Mouse (Mus musculus): ENCODE measurements around the gene Cx3cl1. TPM values are rescaled to one million over a fixed set of nuclear protein-coding genes. Genes with fewer than 3 reads are reported as not detected.

The Cx3cl1 gene
- total and polyA plus RNA-seq, 2 experiments from 2014 or later: 105 to 111 TPM

DNA sequence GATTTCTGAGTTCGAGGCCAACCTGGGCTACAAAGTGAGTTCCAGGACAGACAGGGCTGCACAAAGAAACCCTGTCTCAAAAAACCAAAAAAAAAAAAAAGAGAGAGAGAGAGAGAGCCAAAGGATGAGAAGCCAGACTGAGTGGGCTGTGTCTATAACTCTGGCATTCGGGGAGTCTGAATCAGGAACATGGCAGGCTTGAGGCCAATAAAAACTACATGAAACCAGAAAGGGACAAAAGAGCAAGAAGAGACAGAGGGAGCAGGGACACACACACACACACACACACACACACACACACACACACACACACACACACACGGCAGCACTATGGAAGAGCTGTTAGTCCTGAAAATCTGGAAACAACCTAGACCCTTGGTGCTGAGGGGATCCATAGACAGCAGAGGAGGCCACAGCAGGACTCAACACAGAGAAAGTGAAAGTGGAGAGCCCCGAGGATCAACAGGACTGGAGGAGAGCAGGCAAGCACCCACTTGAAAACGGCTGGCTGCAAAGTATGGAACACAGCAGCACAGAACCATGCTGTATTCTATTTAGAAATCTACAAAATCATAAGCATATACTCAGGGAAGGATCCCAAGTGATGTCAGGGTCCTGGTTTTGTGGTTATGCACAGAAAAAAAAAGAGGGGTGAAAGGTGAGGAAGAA lies 36.2 kb upstream of the Cx3cl1 start:
- TF ChIP-seq CTCF (IDR thresholded peaks at IDR 0.05): no peak
- Histone ChIP-seq H3K36me3 (ENCODE audit: insufficient read depth, low read length) (no peaks in the 10 kb centered on the region), H3K4me3 (ENCODE audit: low read depth, low read length) (no peak overlapping the region), H3K9ac (replicated peaks; ENCODE audit: low read length, poor library complexity, severe bottlenecking) (no peak overlapping the region), H3K27ac (ENCODE audit: low read depth, low read length) (no peak overlapping the region), H3K9me3 (ENCODE audit: low read length) (no peaks in the 10 kb centered on the region), H3K4me1 (ENCODE audit: insufficient read depth, low read length) (no peaks in the 10 kb centered on the region), H3K27me3 (ENCODE audit: insufficient read depth, low read length) (no peaks in the 10 kb centered on the region), H3K4me2 (ENCODE audit: low read depth, low read length, poor library complexity, severe bottlenecking) (no peak overlapping the region)
- ATAC-seq (ENCODE audit: low FRiP score) (no peak), DNase-seq (ENCODE audit: low spot score) (no peak)
- WGBS: 81% methylated on average over 5 of the region's 5 CpGs

DNA sequence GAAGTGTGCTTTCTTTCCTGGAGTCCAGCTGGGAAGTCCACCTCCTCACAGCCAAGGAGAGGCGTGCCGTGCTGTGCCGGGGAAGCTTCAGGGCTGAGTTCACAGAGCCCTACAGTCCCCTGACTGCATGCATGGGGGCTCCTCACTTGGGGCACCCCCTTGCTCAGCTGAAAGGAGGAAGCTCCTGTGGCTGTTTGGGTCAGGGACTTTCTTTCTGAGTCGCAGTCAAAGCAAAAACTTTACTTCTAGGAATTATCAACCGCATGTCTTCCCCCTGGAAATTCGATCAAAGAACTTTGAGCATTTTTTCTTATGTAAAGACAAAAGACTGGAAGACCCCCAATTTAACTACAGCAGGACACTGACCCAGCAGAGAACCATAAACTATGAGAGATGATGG lies 32.0 kb upstream of the Cx3cl1 start:
- WGBS: 74% methylated on average over 6 of the region's 6 CpGs
- no peaks in the 10 kb centered on the region for H3K9me3 ChIP-seq (ENCODE audit: low read length)
- DNase-seq (ENCODE audit: low spot score): no peak
- TF ChIP-seq CTCF (IDR thresholded peaks at IDR 0.05): no peak
- H3K36me3 ChIP-seq (ENCODE audit: insufficient read depth, low read length): no peaks in the 10 kb centered on the region
- H3K27me3 ChIP-seq (ENCODE audit: insufficient read depth, low read length): no peaks in the 10 kb centered on the region
- H3K4me3 ChIP-seq (ENCODE audit: low read depth, low read length): no peak overlapping the region
- no peak overlapping the region for H3K4me2 ChIP-seq (ENCODE audit: low read depth, low read length, poor library complexity, severe bottlenecking)
- no peaks in the 10 kb centered on the region for H3K4me1 ChIP-seq (ENCODE audit: insufficient read depth, low read length)
- no peak overlapping the region for H3K9ac ChIP-seq (replicated peaks; ENCODE audit: low read length, poor library complexity, severe bottlenecking)
- no peak overlapping the region for H3K27ac ChIP-seq (ENCODE audit: low read depth, low read length)
- no peak for ATAC-seq (ENCODE audit: low FRiP score)

DNA sequence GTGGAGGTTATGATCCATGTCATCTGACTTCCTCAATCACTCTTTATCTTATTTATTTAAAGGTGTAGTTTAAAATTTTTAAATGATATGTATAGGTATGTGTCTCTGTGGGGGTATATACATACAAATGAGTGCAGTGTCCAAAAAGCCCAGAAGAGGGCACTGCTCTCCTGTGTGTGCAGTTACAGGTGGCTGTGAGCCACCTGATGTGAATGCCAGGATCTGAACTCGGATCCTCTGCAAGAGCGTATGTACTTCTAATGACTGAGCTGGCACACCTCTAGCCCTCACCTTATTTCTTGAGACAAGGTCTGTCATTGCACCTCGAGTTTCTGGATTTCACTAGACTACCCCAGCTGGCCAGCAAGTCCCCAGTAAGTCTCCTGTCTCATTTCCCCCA lies 31.2 kb upstream of the Cx3cl1 start:
- Histone ChIP-seq H3K9me3 (ENCODE audit: low read length) (no peaks in the 10 kb centered on the region), H3K4me2 (ENCODE audit: low read depth, low read length, poor library complexity, severe bottlenecking) (no peak overlapping the region), H3K27me3 (ENCODE audit: insufficient read depth, low read length) (no peaks in the 10 kb centered on the region), H3K4me3 (ENCODE audit: low read depth, low read length) (no peak overlapping the region), H3K4me1 (ENCODE audit: insufficient read depth, low read length) (no peaks in the 10 kb centered on the region), H3K36me3 (ENCODE audit: insufficient read depth, low read length) (no peaks in the 10 kb centered on the region), H3K27ac (ENCODE audit: low read depth, low read length) (no peak overlapping the region), H3K9ac (replicated peaks; ENCODE audit: low read length, poor library complexity, severe bottlenecking) (no peak overlapping the region)
- 87% methylated on average over 3 of the region's 3 CpGs for WGBS
- DNase-seq (ENCODE audit: low spot score) (no peak), ATAC-seq (ENCODE audit: low FRiP score) (no peak)
- TF ChIP-seq CTCF (IDR thresholded peaks at IDR 0.05): no peak

DNA sequence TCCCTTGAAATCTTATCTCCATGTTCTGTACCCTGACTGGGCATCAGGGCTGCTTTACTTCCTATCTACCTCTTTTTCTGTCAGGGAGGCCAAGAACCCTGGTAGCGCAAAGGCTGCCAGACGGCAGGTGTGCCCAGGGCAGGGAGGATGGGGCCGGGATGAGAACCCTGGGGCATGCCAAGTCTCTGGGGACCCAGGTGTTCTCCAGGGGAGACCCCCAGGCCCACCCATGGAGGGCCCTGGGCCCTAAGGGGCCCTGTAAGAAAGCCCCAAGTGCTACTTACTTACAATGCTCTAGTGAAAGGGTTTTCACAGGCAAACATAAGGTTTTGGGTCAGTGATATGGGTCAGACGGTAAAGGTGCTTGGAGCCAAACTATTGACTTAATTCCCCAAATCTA lies 30.1 kb upstream of the Cx3cl1 start:
- ATAC-seq (ENCODE audit: low FRiP score) (no peak), DNase-seq (ENCODE audit: low spot score) (no peak)
- Histone ChIP-seq H3K4me2 (ENCODE audit: low read depth, low read length, poor library complexity, severe bottlenecking) (no peak overlapping the region), H3K27me3 (ENCODE audit: insufficient read depth, low read length) (no peaks in the 10 kb centered on the region), H3K4me3 (ENCODE audit: low read depth, low read length) (no peak overlapping the region), H3K36me3 (ENCODE audit: insufficient read depth, low read length) (no peaks in the 10 kb centered on the region), H3K27ac (ENCODE audit: low read depth, low read length) (no peak overlapping the region), H3K4me1 (ENCODE audit: insufficient read depth, low read length) (no peaks in the 10 kb centered on the region), H3K9ac (replicated peaks; ENCODE audit: low read length, poor library complexity, severe bottlenecking) (no peak overlapping the region), H3K9me3 (ENCODE audit: low read length) (no peaks in the 10 kb centered on the region)
- TF ChIP-seq CTCF (IDR thresholded peaks at IDR 0.05): no peak
- WGBS: 98% methylated on average over 4 of the region's 4 CpGs

DNA sequence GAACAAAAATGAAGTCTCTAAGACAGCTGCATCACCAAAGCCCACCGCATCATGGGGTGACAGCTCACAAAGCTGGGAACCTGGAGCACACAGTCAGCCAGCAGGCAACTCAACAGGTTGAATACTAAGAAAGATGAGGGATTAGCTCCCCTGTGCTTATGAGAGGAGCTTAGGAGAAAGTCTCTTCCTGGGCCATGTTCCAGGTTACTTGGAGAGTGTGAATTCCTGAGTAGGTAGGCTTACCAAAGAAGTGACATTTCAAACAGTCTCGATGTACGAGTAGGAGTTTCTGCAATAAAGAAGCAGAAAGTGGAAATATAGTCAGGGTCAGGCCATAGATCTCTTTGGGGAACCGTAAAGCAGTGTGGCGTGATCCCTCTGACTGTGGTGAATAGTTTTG lies 27.3 kb upstream of the Cx3cl1 start:
- H3K27ac ChIP-seq (ENCODE audit: low read depth, low read length): no peak overlapping the region
- H3K27me3 ChIP-seq (ENCODE audit: insufficient read depth, low read length): no peaks in the 10 kb centered on the region

DNA sequence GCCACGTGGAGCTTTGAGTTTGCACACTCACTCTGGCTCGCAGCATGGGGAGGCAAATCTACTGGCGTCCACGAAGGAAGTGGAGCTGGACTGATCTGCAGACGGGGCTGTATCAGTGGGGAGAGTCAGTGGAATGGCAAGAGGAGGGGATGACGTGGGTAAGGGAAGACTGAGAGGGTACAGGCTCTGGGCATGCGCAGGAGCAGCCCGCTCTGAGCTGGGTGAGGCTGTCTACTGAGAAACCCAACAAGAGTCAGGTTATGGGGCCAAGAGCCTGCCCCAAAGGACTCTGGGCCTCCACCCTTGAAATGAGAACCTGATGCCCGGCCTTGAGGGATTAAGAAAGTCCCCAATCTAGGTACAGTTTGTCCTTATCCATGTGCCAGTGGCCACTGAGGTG lies 26.8 kb upstream of the Cx3cl1 start:
- no peak for TF ChIP-seq CTCF (IDR thresholded peaks at IDR 0.05)
- no peaks in the 10 kb centered on the region for H3K9me3 ChIP-seq (ENCODE audit: low read length)
- no peak for DNase-seq (ENCODE audit: low spot score)
- WGBS: 83% methylated on average over 9 of the region's 9 CpGs
- no peaks in the 10 kb centered on the region for H3K4me1 ChIP-seq (ENCODE audit: insufficient read depth, low read length)
- no peak overlapping the region for H3K4me2 ChIP-seq (ENCODE audit: low read depth, low read length, poor library complexity, severe bottlenecking)
- no peak overlapping the region for H3K9ac ChIP-seq (replicated peaks; ENCODE audit: low read length, poor library complexity, severe bottlenecking)
- H3K27me3 ChIP-seq (ENCODE audit: insufficient read depth, low read length): no peaks in the 10 kb centered on the region
- H3K27ac ChIP-seq (ENCODE audit: low read depth, low read length): no peak overlapping the region
- H3K36me3 ChIP-seq (ENCODE audit: insufficient read depth, low read length): no peaks in the 10 kb centered on the region
- no peak for ATAC-seq (ENCODE audit: low FRiP score)
- H3K4me3 ChIP-seq (ENCODE audit: low read depth, low read length): no peak overlapping the region

More for the DNA sequence above, 27.3 kb upstream of the Cx3cl1 start:
- H3K36me3 ChIP-seq (ENCODE audit: insufficient read depth, low read length): no peaks in the 10 kb centered on the region
- H3K4me3 ChIP-seq (ENCODE audit: low read depth, low read length): no peak overlapping the region
- ATAC-seq (ENCODE audit: low FRiP score): no peak
- no peak overlapping the region for H3K4me2 ChIP-seq (ENCODE audit: low read depth, low read length, poor library complexity, severe bottlenecking)
- TF ChIP-seq CTCF (IDR thresholded peaks at IDR 0.05): no peak
- 95% methylated on average over 5 of the region's 5 CpGs for WGBS
- no peak for DNase-seq (ENCODE audit: low spot score)
- H3K4me1 ChIP-seq (ENCODE audit: insufficient read depth, low read length): no peaks in the 10 kb centered on the region
- no peaks in the 10 kb centered on the region for H3K9me3 ChIP-seq (ENCODE audit: low read length)
- no peak overlapping the region for H3K9ac ChIP-seq (replicated peaks; ENCODE audit: low read length, poor library complexity, severe bottlenecking)
